Mouse (Mus musculus): ENCODE measurements around the gene Mpig6b. TPM values are rescaled to one million over a fixed set of nuclear protein-coding genes. Genes with fewer than 3 reads are reported as not detected.

Mpig6b gene
- polyA plus RNA-seq (2015; fragmentation: Nextera tagmentation; extraction: Ambion mirVana) = 0.22 and 0.25 TPM in 2 replicates

DNA sequence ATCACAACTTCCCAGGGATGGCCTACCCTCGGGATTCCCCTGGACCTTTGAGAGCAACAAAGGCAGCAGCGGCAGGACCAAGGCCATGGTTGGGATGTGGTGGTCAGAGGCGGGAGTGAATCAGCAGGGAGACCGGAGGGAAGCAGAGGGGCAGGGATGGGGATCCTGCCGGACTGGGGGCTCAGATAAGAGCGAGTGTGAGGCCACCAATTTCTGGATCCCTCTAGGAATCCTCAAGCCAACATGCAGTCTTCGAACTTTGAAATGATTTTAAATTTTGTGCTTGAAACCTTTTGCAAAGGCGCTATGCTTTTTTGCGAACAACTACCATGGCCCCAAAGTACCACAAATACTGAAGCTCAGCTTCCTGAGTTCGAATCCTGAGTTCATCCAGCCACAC lies at the start of gene Mpig6b:
Mpig6b (minus strand) TSS at position 101 of the 400 bp plus-strand sequence.
- no peak for ATAC-seq (ENCODE audit: low FRiP score, low read depth)
- WGBS = 47% methylated on average over 10 of the region's 10 CpGs
- H3K36me3 ChIP-seq = peaks cover 5% of the 10 kb centered on the region; the same call in 1 of the 2 replicates
- H3K27ac ChIP-seq (replicated peaks) = no peak within 1 kb of the TSS
- peaks cover 17% of the 10 kb centered on the region for H3K4me1 ChIP-seq (replicated peaks)
- peaks cover 34% of the 10 kb centered on the region for H3K27me3 ChIP-seq
- H3K9me3 ChIP-seq = no peaks in the 10 kb centered on the region
- peak within 1 kb of the TSS; percentile 55 for H3K4me2 ChIP-seq
- peak within 1 kb of the TSS; percentile 26 for H3K4me3 ChIP-seq
- 0 out of 2 replicates have a peak within 1 kb of the TSS, but pooled peaks have one; percentile 22 for H3K9ac ChIP-seq

DNA sequence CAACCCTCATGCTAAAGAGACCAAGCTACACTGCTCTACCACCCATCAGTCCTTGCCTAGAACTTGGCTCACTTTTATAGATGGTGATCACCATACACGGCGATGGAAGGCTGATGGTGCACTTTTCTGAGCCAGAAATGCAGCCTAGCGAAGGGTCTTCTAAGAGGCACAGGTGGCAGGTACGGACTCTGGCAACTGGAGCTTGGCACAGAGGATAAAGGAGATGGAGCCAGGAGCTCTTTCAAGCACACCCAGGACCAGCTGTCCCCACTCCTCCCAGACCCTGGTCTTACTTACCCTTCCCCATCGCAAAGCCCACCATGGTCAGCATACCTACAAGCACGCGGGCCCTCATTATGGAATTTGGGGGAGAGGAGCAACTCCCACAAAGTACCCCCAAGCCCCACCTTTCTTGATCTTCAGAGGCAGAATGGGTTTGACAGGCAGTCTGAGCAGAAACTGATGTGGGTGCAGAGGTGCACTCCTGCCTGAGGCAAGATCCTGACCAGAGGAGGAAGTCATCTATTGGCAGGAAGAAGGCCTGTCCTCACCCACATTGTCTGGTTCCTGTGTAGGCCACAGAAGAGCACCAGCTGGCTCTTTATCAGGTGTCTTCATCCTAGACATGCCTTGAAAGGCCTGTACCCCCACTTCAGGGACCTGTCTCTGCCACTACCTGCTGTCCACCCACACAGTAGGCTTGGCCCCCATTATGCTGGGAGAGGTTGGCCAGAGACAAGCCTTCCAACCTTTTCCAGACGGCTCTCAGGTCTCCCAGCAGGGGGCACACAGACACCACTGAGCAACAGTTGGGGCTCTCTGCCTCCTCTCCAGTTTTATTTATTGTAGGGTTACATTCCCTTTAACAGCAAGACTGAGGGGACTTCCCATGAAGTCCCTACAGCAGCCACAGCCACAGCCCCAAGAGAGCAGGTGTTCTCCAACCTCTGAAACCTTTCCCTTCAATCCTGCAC lies 49.3 kb upstream of the Mpig6b start, which contains the start of gene Ly6g5b:
Ly6g5b (minus strand) TSS at position 383 of the 974 bp plus-strand sequence.
- WGBS = 87% methylated on average over 8 of the region's 8 CpGs

DNA sequence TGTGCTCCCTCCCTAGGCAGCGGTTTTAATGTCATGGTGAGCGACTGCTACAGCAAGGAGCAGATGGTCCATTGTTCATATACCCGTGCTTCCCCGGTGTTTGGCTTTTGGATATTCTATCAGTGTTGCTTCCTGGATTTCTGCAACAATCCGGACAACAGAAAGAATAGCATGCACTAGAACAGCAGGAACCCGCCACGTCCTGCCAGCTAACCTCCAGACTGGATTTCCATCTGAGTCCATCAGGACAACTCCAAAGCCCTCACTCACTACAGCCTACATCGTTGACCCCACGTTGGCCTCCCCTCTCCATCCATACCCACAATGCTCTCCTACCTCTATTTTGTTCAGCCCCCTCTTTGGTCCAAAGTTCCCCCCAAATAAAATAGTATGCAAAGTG lies 45.8 kb upstream of the Mpig6b start:
- Histone ChIP-seq H3K27me3 (no peaks in the 10 kb centered on the region), H3K4me2 (no peak overlapping the region), H3K9me3 (no peaks in the 10 kb centered on the region), H3K9ac (no peak overlapping the region), H3K27ac (replicated peaks) (no peak overlapping the region), H3K36me3 (peaks cover 25% of the 10 kb centered on the region), H3K4me3 (no peak overlapping the region), H3K4me1 (replicated peaks) (no peaks in the 10 kb centered on the region)
- 60% methylated on average over 9 of the region's 9 CpGs for WGBS
- no peak for ATAC-seq (ENCODE audit: low FRiP score, low read depth)

More for the DNA sequence above, 49.3 kb upstream of the Mpig6b start, which contains the start of gene Ly6g5b:
- peaks cover 9% of the 10 kb centered on the region for H3K4me1 ChIP-seq (replicated peaks)
- no peak for ATAC-seq (ENCODE audit: low FRiP score, low read depth)
- no peak within 1 kb of the TSS for H3K9ac ChIP-seq
- H3K36me3 ChIP-seq = peaks cover 47% of the 10 kb centered on the region
- H3K4me2 ChIP-seq = no peak within 1 kb of the TSS
- H3K4me3 ChIP-seq = no peak within 1 kb of the TSS
- H3K27me3 ChIP-seq = no peaks in the 10 kb centered on the region
- no peak within 1 kb of the TSS for H3K27ac ChIP-seq (replicated peaks)
- H3K9me3 ChIP-seq = no peaks in the 10 kb centered on the region

DNA sequence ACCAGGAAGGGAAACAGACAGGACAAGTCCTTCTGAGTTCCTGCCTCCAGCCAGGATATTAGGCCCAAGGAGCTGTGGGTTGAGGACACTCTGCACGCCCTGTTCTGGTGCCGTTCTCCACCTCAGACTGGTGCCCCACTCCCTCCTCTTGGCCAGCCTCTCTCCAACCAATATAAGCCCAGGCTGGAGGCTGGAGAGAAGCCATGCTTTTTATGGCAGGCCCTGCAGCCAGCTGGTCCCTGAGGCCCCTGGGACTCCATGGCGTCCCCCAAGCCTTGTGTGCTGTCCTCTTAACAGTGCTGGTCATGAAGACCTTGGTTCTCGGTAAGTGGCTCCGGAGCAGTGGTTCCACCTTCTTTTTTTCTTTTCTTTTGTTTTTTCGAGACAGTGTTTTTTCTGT lies 42.1 kb upstream of the Mpig6b start, which contains the start of gene Ly6g5c:
Ly6g5c (plus strand) TSS at position 183 of the 400 bp plus-strand sequence.
- no peak for ATAC-seq (ENCODE audit: low FRiP score, low read depth)
- no peak within 1 kb of the TSS for H3K9ac ChIP-seq
- H3K27ac ChIP-seq (replicated peaks) = no peak within 1 kb of the TSS
- peaks cover 7% of the 10 kb centered on the region; the same call in 1 of the 2 replicates for H3K4me1 ChIP-seq (replicated peaks)
- 74% methylated on average over 6 of the region's 6 CpGs for WGBS
- no peak within 1 kb of the TSS for H3K4me2 ChIP-seq
- H3K9me3 ChIP-seq = no peaks in the 10 kb centered on the region
- no peaks in the 10 kb centered on the region for H3K36me3 ChIP-seq
- no peaks in the 10 kb centered on the region for H3K27me3 ChIP-seq
- H3K4me3 ChIP-seq = no peak within 1 kb of the TSS

DNA sequence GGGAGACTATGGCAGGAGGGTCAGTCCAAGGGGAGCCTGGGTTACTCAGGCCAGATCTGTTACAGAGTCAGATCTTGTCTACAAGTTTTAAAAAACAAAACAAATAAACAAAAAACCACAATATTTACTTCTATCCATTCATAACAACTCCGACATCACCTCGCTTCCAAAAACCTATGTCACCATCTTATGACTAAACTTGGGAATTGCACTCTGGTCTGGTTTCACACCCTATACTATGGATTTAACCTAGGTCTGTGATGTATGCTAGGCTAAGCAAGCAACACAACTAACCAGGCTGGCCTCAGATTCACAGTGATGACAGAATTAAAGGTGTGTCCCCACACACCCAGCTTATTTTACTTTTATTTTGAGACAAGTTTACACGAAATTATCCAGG lies 40.5 kb upstream of the Mpig6b start:
- H3K4me3 ChIP-seq = no peak overlapping the region
- no peak overlapping the region for H3K27ac ChIP-seq (replicated peaks)
- no peaks in the 10 kb centered on the region for H3K9me3 ChIP-seq
- 0 out of 2 replicates have a peak, but pooled peaks have one; percentile 7 for ATAC-seq (ENCODE audit: low FRiP score, low read depth)
- peaks cover 7% of the 10 kb centered on the region; the same call in 1 of the 2 replicates for H3K4me1 ChIP-seq (replicated peaks)
- no peak overlapping the region for H3K9ac ChIP-seq
- WGBS = 70% methylated on average over 3 of the region's 3 CpGs
- peaks cover 13% of the 10 kb centered on the region for H3K36me3 ChIP-seq
- H3K4me2 ChIP-seq = no peak overlapping the region
- no peaks in the 10 kb centered on the region for H3K27me3 ChIP-seq

DNA sequence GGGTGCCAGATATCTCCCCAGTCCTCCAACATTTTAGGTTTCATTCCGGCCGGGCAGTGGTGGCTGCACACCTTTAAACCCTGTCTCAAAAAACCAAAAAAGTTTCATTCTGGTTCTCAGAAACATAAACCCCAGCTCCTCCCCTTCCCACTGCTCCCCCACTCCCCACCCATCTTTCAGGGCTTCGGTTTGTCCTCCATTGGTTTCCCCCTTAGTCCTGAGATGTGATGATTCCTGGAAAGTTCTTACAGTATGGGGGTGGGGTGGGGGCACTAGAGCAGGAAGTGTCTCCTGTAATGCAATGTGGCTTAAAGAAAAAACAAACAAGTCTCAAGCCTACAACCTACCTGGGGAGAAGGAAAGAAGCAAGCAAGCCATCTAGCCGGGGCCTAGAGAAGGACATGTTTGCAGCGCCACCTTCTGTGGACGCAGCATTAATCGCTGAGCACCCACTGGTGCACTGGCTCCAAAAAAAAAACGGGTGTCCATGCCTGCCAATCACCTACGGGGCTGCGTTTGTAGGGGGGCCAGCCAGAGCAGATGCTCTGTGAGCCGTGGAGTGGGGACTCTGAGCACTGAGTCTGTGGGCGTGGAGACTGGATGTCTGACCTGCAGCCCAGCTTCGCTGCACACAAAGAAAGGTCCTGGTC lies 39.9 kb upstream of the Mpig6b start:
- Histone ChIP-seq H3K27me3 (no peaks in the 10 kb centered on the region), H3K9me3 (no peaks in the 10 kb centered on the region), H3K9ac (0 out of 2 replicates have a peak overlapping the region, but pooled peaks have one; percentile 25), H3K4me1 (replicated peaks) (peaks cover 7% of the 10 kb centered on the region; the same call in 1 of the 2 replicates), H3K4me2 (peak overlapping the region; percentile 42), H3K36me3 (peaks cover 20% of the 10 kb centered on the region), H3K4me3 (0 out of 2 replicates have a peak overlapping the region, but pooled peaks have one; percentile 7), H3K27ac (replicated peaks) (no peak overlapping the region)
- ATAC-seq (ENCODE audit: low FRiP score, low read depth) = 0 out of 2 replicates have a peak, but pooled peaks have one; percentile 14
- 22% methylated on average over 13 of the region's 13 CpGs for WGBS

DNA sequence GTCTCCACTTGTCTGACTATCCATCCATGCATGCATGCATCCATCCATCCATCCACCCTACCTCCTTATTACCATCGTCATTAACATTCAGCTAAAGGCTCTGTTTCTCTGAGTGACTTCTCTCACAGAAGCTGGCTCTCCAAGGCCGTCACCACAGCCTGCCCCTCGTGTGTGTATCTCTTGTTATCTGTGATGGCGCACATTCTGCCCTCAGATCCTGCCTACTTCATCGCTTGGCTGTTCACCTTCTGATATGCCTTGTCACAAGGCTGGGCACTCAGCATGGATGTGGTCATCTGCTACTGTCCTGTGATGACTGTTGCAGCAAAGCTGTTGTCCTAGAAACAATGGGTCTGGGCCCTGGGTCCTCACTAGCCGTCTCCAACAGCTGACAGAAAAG lies 38.8 kb upstream of the Mpig6b start:
- Histone ChIP-seq H3K36me3 (peaks cover 31% of the 10 kb centered on the region), H3K27me3 (no peaks in the 10 kb centered on the region), H3K4me1 (replicated peaks) (peaks cover 7% of the 10 kb centered on the region; the same call in 1 of the 2 replicates), H3K27ac (replicated peaks) (no peak overlapping the region), H3K4me2 (no peak overlapping the region), H3K9me3 (no peaks in the 10 kb centered on the region), H3K9ac (no peak overlapping the region), H3K4me3 (no peak overlapping the region)
- no peak for ATAC-seq (ENCODE audit: low FRiP score, low read depth)
- 78% methylated on average over 6 of the region's 6 CpGs for WGBS

DNA sequence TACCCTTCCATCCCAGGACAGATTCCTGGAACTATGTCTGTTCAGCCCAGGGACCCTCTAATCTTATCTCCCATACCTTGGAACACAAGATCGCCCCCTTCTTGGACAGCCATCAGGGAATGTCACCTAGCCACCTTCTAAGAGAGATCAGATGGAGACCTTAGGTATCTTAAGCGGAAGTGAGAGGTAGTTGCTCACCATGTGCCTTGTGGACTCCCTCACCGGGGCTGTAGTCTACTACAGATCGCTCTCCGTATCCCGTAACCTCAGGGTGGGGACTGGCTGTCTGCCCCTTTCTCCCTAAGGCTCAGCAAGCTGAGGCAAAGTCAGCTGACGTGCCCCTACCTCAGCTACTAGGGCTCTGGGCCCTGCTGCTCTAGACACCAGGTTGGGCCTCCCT lies 38.1 kb upstream of the Mpig6b start:
- no peak for ATAC-seq (ENCODE audit: low FRiP score, low read depth)
- no peaks in the 10 kb centered on the region for H3K27me3 ChIP-seq

DNA sequence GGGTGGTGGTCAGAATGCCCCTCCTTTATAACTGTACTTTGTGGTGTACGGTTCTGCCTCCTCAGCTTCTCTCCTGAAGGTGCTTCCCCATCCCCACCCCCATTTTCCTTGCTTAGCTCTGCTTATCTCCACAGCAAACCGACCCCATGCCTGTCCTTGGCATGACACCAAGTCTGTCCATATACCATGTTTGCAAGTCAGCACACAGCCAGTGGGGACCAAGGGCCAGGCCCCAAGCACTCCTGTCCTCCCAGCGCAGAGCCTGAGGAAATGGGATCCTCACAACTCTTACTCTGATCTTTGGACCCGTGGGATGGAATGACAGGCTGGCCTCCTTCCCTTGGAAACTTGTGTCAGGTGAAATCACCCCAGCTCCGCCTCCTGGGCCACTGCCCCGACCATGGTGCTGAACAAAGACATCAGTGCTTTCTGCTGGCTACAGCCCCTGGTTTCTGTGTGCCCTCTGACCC lies 37.3 kb upstream of the Mpig6b start:
- Histone ChIP-seq H3K9ac (no peak overlapping the region), H3K4me2 (no peak overlapping the region), H3K4me1 (replicated peaks) (peaks cover 7% of the 10 kb centered on the region; the same call in 1 of the 2 replicates), H3K27ac (replicated peaks) (no peak overlapping the region), H3K27me3 (no peaks in the 10 kb centered on the region), H3K9me3 (no peaks in the 10 kb centered on the region), H3K36me3 (peaks cover 45% of the 10 kb centered on the region), H3K4me3 (no peak overlapping the region)
- ATAC-seq (ENCODE audit: low FRiP score, low read depth) = no peak
- 68% methylated on average over 6 of the region's 6 CpGs for WGBS

More for the DNA sequence above, 38.1 kb upstream of the Mpig6b start:
- Histone ChIP-seq H3K9ac (no peak overlapping the region), H3K4me3 (no peak overlapping the region), H3K36me3 (peaks cover 36% of the 10 kb centered on the region), H3K4me1 (replicated peaks) (peaks cover 7% of the 10 kb centered on the region; the same call in 1 of the 2 replicates), H3K9me3 (no peaks in the 10 kb centered on the region), H3K27ac (replicated peaks) (no peak overlapping the region), H3K4me2 (no peak overlapping the region)
- WGBS = 94% methylated on average over 7 of the region's 7 CpGs

DNA sequence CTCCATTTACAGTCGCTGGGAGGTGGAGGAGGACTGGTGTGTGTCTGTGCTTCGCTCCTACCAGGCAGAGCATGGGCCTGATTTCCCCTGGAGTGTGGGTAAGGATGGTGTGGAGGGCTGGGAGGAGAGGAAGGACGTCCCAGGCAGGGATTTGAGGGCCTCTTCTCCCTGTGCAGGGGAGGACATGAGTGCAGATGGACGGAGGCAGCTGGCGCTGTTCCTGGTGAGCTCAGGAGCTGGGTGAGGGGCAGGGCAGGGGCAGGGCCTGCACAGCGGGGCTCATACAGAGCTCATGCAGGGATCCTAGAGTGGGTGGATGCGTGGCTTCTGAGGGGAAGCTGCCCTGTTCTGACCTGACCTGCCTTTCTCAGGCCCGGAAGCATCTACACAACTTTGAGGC lies 36.3 kb upstream of the Mpig6b start:
- H3K9ac ChIP-seq = no peak overlapping the region
- no peak overlapping the region for H3K4me3 ChIP-seq
- no peak overlapping the region for H3K27ac ChIP-seq (replicated peaks)
- ATAC-seq (ENCODE audit: low FRiP score, low read depth) = no peak
- 77% methylated on average over 8 of the region's 8 CpGs for WGBS
- H3K4me1 ChIP-seq (replicated peaks) = peaks cover 7% of the 10 kb centered on the region; the same call in 1 of the 2 replicates
- H3K9me3 ChIP-seq = no peaks in the 10 kb centered on the region
- peaks cover 53% of the 10 kb centered on the region for H3K36me3 ChIP-seq
- H3K27me3 ChIP-seq = no peaks in the 10 kb centered on the region
- no peak overlapping the region for H3K4me2 ChIP-seq

DNA sequence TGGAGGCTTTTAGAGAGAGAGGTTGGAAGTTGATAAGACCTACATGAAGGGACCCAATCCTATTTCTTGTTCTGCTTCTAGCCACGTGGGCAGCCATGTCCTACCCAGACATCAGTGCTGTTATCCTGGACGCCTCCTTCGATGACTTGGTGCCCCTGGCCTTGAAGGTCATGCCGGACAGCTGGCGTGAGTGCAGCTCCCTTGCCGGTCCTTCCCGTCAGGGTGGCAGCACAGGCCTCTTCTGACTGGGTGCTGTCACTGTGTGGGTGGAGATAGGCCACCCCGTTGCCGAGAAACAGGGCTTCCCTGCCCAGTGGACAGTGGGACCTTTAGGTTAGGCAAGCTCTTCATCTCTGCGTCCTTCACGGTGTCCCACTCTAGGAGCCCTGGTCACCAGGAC lies 35.2 kb upstream of the Mpig6b start:
- H3K36me3 ChIP-seq = peaks cover 57% of the 10 kb centered on the region

More for the DNA sequence above, 35.2 kb upstream of the Mpig6b start:
- H3K9ac ChIP-seq = no peak overlapping the region
- no peak overlapping the region for H3K4me3 ChIP-seq
- no peaks in the 10 kb centered on the region for H3K27me3 ChIP-seq
- no peak overlapping the region for H3K27ac ChIP-seq (replicated peaks)
- H3K4me2 ChIP-seq = no peak overlapping the region
- no peak for ATAC-seq (ENCODE audit: low FRiP score, low read depth)
- H3K9me3 ChIP-seq = no peaks in the 10 kb centered on the region
- H3K4me1 ChIP-seq (replicated peaks) = peaks cover 4% of the 10 kb centered on the region; the same call in 1 of the 2 replicates
- WGBS = 91% methylated on average over 11 of the region's 11 CpGs
